ENCODE assay signal across 22 mouse cellular contexts in genomic region chr11:85707496-85707895, GRCm38 (mm10).
DNase-seq lines count a peak whose midpoint lies in the region; ATAC-seq lines count a peak whose summit lies in the region.
"Had no signal": no experiment of that assay in that cellular context is flagged by ENCODE, and none has a peak within 500 bp of the region (broad histone marks: within the 10 kb centered on the region; RNA-seq: fewer than 3 reads in every experiment).

No protein-coding gene starts in this region.

- H3K36me3 ChIP-seq in heart, embryonic 10.5 days, result no peaks in the 10 kb centered on the region
- H3K36me3 ChIP-seq in midbrain, embryonic 11.5 days (ENCODE audit: control insufficient read depth, insufficient read depth, low read length), result no peaks in the 10 kb centered on the region
- no peaks in the 10 kb centered on the region for H3K36me3 ChIP-seq in midbrain, embryonic 16.5 days (ENCODE audit: control insufficient read depth, insufficient read depth, low read length)
- H3K36me3 ChIP-seq: embryonic facial prominence, embryonic 13.5 days; embryonic facial prominence, embryonic 15.5 days; forebrain, embryonic 10.5 days; forebrain, embryonic 12.5 days had no signal

- peak; percentile 54 for DNase-seq in heart, embryonic 10.5 days (ENCODE audit: low spot score)
- no peak for DNase-seq in heart, postnatal 4 days
- DNase-seq in midbrain, embryonic 11.5 days (ENCODE audit: low spot score, missing footprints), result peak; percentile 23
- no peak for DNase-seq in thymus, postnatal 14 days
- DNase-seq: adrenal gland, adult 2 months; adrenal gland, postnatal 10 days; adrenal gland, postnatal 25 days; cerebellum, adult 11 months; cerebellum, adult 18-20 months; cerebellum, adult 8-10 months; cerebellum, adult 9-11 months; cerebellum, postnatal 14 days; cerebellum, postnatal 36 days; embryo, embryonic 11 days had no signal

- no peak overlapping the region for H3K4me2 ChIP-seq in midbrain, embryonic 11.5 days
- H3K4me2 ChIP-seq in midbrain, embryonic 16.5 days (ENCODE audit: low read length), result no peak overlapping the region
- H3K4me2 ChIP-seq: embryonic facial prominence, embryonic 13.5 days; embryonic facial prominence, embryonic 15.5 days; forebrain, embryonic 12.5 days had no signal

- no peaks in the 10 kb centered on the region for H3K9me3 ChIP-seq in heart, embryonic 10.5 days
- no peaks in the 10 kb centered on the region for H3K9me3 ChIP-seq in midbrain, embryonic 11.5 days (ENCODE audit: control insufficient read depth, low read length)
- H3K9me3 ChIP-seq in midbrain, embryonic 16.5 days (replicated peaks; ENCODE audit: control insufficient read depth, low read length, poor library complexity, severe bottlenecking), result no peaks in the 10 kb centered on the region
- H3K9me3 ChIP-seq: embryonic facial prominence, embryonic 13.5 days; embryonic facial prominence, embryonic 15.5 days; forebrain, embryonic 12.5 days had no signal

- H3K9ac ChIP-seq in midbrain, embryonic 11.5 days (ENCODE audit: low read length), result no peak overlapping the region
- H3K9ac ChIP-seq in midbrain, embryonic 16.5 days (ENCODE audit: low read depth, low read length), result no peak overlapping the region
- H3K9ac ChIP-seq: embryonic facial prominence, embryonic 13.5 days; embryonic facial prominence, embryonic 15.5 days; forebrain, embryonic 12.5 days had no signal

- ATAC-seq in midbrain, embryonic 11.5 days (ENCODE audit: low FRiP score), result no peak
- ATAC-seq in midbrain, embryonic 16.5 days, result no peak
- ATAC-seq: forebrain, embryonic 14.5 days; forebrain, embryonic 16.5 days had no signal

- no peak overlapping the region for H3K4me3 ChIP-seq in heart, embryonic 10.5 days
- H3K4me3 ChIP-seq in midbrain, embryonic 11.5 days (ENCODE audit: low read depth, low read length), result no peak overlapping the region
- no peak overlapping the region for H3K4me3 ChIP-seq in midbrain, embryonic 16.5 days (ENCODE audit: low read depth, low read length)
- H3K4me3 ChIP-seq: embryonic facial prominence, embryonic 13.5 days; embryonic facial prominence, embryonic 15.5 days; erythroblast, embryonic 14.5 days; forebrain, embryonic 10.5 days; forebrain, embryonic 12.5 days had no signal

- 78% methylated on average over 1 of the region's 1 CpGs for WGBS in heart, embryonic 10.5 days
- WGBS in midbrain, embryonic 11.5 days, result 85% methylated on average over 1 of the region's 1 CpGs
- WGBS in midbrain, embryonic 16.5 days, result 100% methylated on average over 1 of the region's 1 CpGs

- no peak overlapping the region for H3K27ac ChIP-seq in heart, embryonic 10.5 days
- no peak overlapping the region for H3K27ac ChIP-seq in midbrain, embryonic 11.5 days (ENCODE audit: low read depth, low read length)
- no peak overlapping the region for H3K27ac ChIP-seq in midbrain, embryonic 16.5 days (ENCODE audit: low read length)
- H3K27ac ChIP-seq: embryonic facial prominence, embryonic 13.5 days; embryonic facial prominence, embryonic 15.5 days; forebrain, embryonic 10.5 days; forebrain, embryonic 12.5 days had no signal

- peaks cover 15% of the 10 kb centered on the region for H3K4me1 ChIP-seq in heart, embryonic 10.5 days
- no peaks in the 10 kb centered on the region for H3K4me1 ChIP-seq in midbrain, embryonic 11.5 days (ENCODE audit: control insufficient read depth, insufficient read depth, low read length)
- H3K4me1 ChIP-seq in midbrain, embryonic 16.5 days (ENCODE audit: control insufficient read depth, insufficient read depth, low read length), result no peaks in the 10 kb centered on the region
- H3K4me1 ChIP-seq: forebrain, embryonic 12.5 days had no signal

- peaks cover 8% of the 10 kb centered on the region for H3K27me3 ChIP-seq in heart, embryonic 10.5 days (ENCODE audit: insufficient read depth, poor library complexity, severe bottlenecking)
- peaks cover 9% of the 10 kb centered on the region; the same call in 1 of the 2 replicates for H3K27me3 ChIP-seq in midbrain, embryonic 11.5 days (ENCODE audit: control insufficient read depth, insufficient read depth, low read length)
- peaks cover 1% of the 10 kb centered on the region for H3K27me3 ChIP-seq in midbrain, embryonic 16.5 days (ENCODE audit: control insufficient read depth, insufficient read depth, low read depth, low read length)
- H3K27me3 ChIP-seq: embryonic facial prominence, embryonic 15.5 days had no signal

Comparison
In these comparisons a context has a peak if more than half of its experiments do, and no peak if none do; other contexts are left out.
1. DNase-seq: peak in heart, embryonic 10.5 days (single experiment) and midbrain, embryonic 11.5 days (single experiment); none in heart, postnatal 4 days (single experiment) and thymus, postnatal 14 days (single experiment).